Mouse (Mus musculus) heart, adult 18-20 months (tissue): ENCODE data around the gene Nr2c1. TPM values are rescaled to one million over a fixed set of nuclear protein-coding genes. Genes with fewer than 3 reads are reported as not detected.

Source experiments
- DNase-seq, 2 experiments: peaks; one replicate each; pipeline ENCODE4 v3.0.0; 2021 to 2022; ENCODE audit warnings: mixed read lengths in 1 of 2
- long read RNA-seq, 2 experiments: library from polyadenylated mRNA; stranded (forward); transcript quantifications; one replicate each; pipeline ENCODE4 v2.0.0; 2021
- total RNA-seq, 2 experiments: library from RNA; stranded (reverse); gene quantifications; 2 replicates each; pipeline ENCODE4 v1.2.3; 2021

Nr2c1 gene
- total RNA-seq, result 1 to 10 TPM; 5.2 to 7.3 TPM
- long read RNA-seq, experiment 1, transcript Nr2c1-203 (14 exons, 3,732 nt), result major isoform, 5 of 7 reads
- long read RNA-seq, experiment 1, partial matches to known transcripts, result 1 of 7 reads
- long read RNA-seq, experiment 1, other reads (novel, unspliced or antisense), result 1 of 7 reads
- long read RNA-seq, experiment 2, partial matches to known transcripts, result 0 of 2 reads
- long read RNA-seq, experiment 2, other reads (novel, unspliced or antisense), result 1 of 2 reads

- DNase-seq, result peak; percentile 93 to 94
Observed at GRCm38 (mm10) chr10:94147756-94148531, at the start of gene Nr2c1. Gene Nr2c1, plus strand, starts transcription at chr10:94148023.

GRCm38 (mm10) chr10:94098100-94098499, 49.7 kb upstream of the Nr2c1 start:
- no peak for DNase-seq

GRCm38 (mm10) chr10:94105498-94105897, 42.3 kb upstream of the Nr2c1 start:
- no peak for DNase-seq

- peak; percentile 61 to 78 for DNase-seq
Observed at GRCm38 (mm10) chr10:94107168-94107567, 40.7 kb upstream of the Nr2c1 start.

GRCm38 (mm10) chr10:94107607-94108006, 40.2 kb upstream of the Nr2c1 start:
- DNase-seq, result no peak

- no peak for DNase-seq
Observed at GRCm38 (mm10) chr10:94108791-94109190, 39.0 kb upstream of the Nr2c1 start.

GRCm38 (mm10) chr10:94110834-94111754, 36.7 kb upstream of the Nr2c1 start:
- no peak for DNase-seq

GRCm38 (mm10) chr10:94112207-94112606, 35.6 kb upstream of the Nr2c1 start:
- DNase-seq, result no peak

- peak; percentile 82 to 93 for DNase-seq
Observed at GRCm38 (mm10) chr10:94115893-94116599, 31.8 kb upstream of the Nr2c1 start.

GRCm38 (mm10) chr10:94116781-94117340, 31.0 kb upstream of the Nr2c1 start:
- DNase-seq, result no peak

- no peak for DNase-seq
Observed at GRCm38 (mm10) chr10:94117916-94118315, 29.9 kb upstream of the Nr2c1 start.

GRCm38 (mm10) chr10:94118993-94119392, 28.8 kb upstream of the Nr2c1 start:
- DNase-seq, result no peak

GRCm38 (mm10) chr10:94120676-94121075, 27.1 kb upstream of the Nr2c1 start:
- no peak for DNase-seq

- peak; percentile 30 to 62 for DNase-seq
Observed at GRCm38 (mm10) chr10:94122595-94122994, 25.2 kb upstream of the Nr2c1 start.

- DNase-seq, result no peak
Observed at GRCm38 (mm10) chr10:94123581-94123980, 24.2 kb upstream of the Nr2c1 start.

GRCm38 (mm10) chr10:94124376-94124775, 23.4 kb upstream of the Nr2c1 start:
- no peak for DNase-seq

GRCm38 (mm10) chr10:94129680-94130119, 18.1 kb upstream of the Nr2c1 start:
- DNase-seq, result peak; percentile 52 to 54

- DNase-seq, result no peak
Observed at GRCm38 (mm10) chr10:94133081-94133480, 14.7 kb upstream of the Nr2c1 start.

- DNase-seq, result no peak
Observed at GRCm38 (mm10) chr10:94133674-94134073, 14.1 kb upstream of the Nr2c1 start.

- no peak for DNase-seq
Observed at GRCm38 (mm10) chr10:94134535-94135390, 13.1 kb upstream of the Nr2c1 start.
